7 mouse cellular contexts compared by ENCODE assay signal in genomic region chr1:135563781-135564414, GRCm38 (mm10). TPM values are rescaled to one million over a fixed set of nuclear protein-coding genes. Genes with fewer than 3 reads are reported as not detected.
DNase-seq lines count a peak whose midpoint lies in the region; ATAC-seq and TF ChIP-seq lines count a peak whose summit lies in the region.

No protein-coding gene starts in this region.

- 61% methylated on average over 9 of the region's 9 CpGs for WGBS in liver, embryonic 12.5 days (ENCODE audit: insufficient replicate concordance)

- H3K4me2 ChIP-seq in liver, embryonic 12.5 days = no peak overlapping the region

- H3K9me3 ChIP-seq in liver, embryonic 12.5 days (replicated peaks) = no peaks in the 10 kb centered on the region

- H3ac ChIP-seq in C2C12 (ENCODE audit: control insufficient read depth, insufficient read length, low read depth) = no peak overlapping the region

- no peak for ATAC-seq in liver, embryonic 12.5 days

- H3K79me2 ChIP-seq in C2C12 (ENCODE audit: control insufficient read depth, insufficient read depth) = peaks cover 45% of the 10 kb centered on the region

- TF ChIP-seq CTCF in C2C12 (IDR thresholded peaks at IDR 0.05; ENCODE audit: control insufficient read depth, insufficient read depth, insufficient read length) = no peak

- no peaks in the 10 kb centered on the region for H3K27me3 ChIP-seq in C2C12 (ENCODE audit: control insufficient read depth, insufficient read depth, insufficient read length)
- H3K27me3 ChIP-seq in liver, embryonic 12.5 days (replicated peaks) = no peaks in the 10 kb centered on the region

- peaks cover 9% of the 10 kb centered on the region; the same call in 1 of the 2 replicates for H3K4me1 ChIP-seq in liver, embryonic 12.5 days

- peaks cover 9% of the 10 kb centered on the region for H3K79me3 ChIP-seq in C2C12 (ENCODE audit: low read depth)

- H3K9ac ChIP-seq in liver, embryonic 12.5 days = no peak overlapping the region

- H3K27ac ChIP-seq in liver, embryonic 12.5 days = no peak overlapping the region

- DNase-seq in ES-CJ7 (ENCODE audit: low read depth, low spot score) = peak; percentile 77
- peak; percentile 63 for DNase-seq in forelimb bud, embryonic 11.5 days (ENCODE audit: low read depth, low spot score)
- DNase-seq in kidney, postnatal 4 days = peak; percentile 48 to 68
- DNase-seq in urinary bladder, postnatal 36 days (ENCODE audit: low spot score in 2 of 2) = no peak
- no peak for DNase-seq in cerebellum, adult 18-20 months

- H3K36me3 ChIP-seq in C2C12 (ENCODE audit: control insufficient read depth, insufficient read depth) = peaks cover 31% of the 10 kb centered on the region
- no peaks in the 10 kb centered on the region for H3K36me3 ChIP-seq in liver, embryonic 12.5 days

- no peak overlapping the region for H3K4me3 ChIP-seq in C2C12 (ENCODE audit: insufficient read depth, poor library complexity, severe bottlenecking)
- no peak overlapping the region for H3K4me3 ChIP-seq in liver, embryonic 12.5 days

TF ChIP-seq in C2C12, 6 proteins besides CTCF, POLR2A, EP300 and RAD21:
- TF ChIP-seq USF1 (IDR thresholded peaks at IDR 0.05; ENCODE audit: low read depth) (no peak), MYOD1 (IDR thresholded peaks at IDR 0.05; ENCODE audit: control insufficient read depth, insufficient read length, low read depth) (peak; percentile 24)

RNA-seq across cellular contexts. Expression of gene Nav1, which starts 43.2 kb away (rescaled TPM):
- 22.2 TPM for polyA plus RNA-seq in C2C12 (2012; fragmentation: generic; extraction: Trizol)
- 3.2 TPM in 2 replicates for polyA plus RNA-seq in liver, embryonic 12.5 days (2016; fragmentation: Nextera tagmentation; extraction: Ambion mirVana)

Comparison
In these comparisons a context has a peak if more than half of its experiments do, and no peak if none do; other contexts are left out.
1. DNase-seq: peak in ES-CJ7 (single experiment), forelimb bud, embryonic 11.5 days (single experiment) and kidney, postnatal 4 days (2 of 2); none in urinary bladder, postnatal 36 days (0 of 2) and cerebellum, adult 18-20 months (0 of 2).